Mouse (Mus musculus): Measurements from ENCODE around the gene Prkaca.

DNA sequence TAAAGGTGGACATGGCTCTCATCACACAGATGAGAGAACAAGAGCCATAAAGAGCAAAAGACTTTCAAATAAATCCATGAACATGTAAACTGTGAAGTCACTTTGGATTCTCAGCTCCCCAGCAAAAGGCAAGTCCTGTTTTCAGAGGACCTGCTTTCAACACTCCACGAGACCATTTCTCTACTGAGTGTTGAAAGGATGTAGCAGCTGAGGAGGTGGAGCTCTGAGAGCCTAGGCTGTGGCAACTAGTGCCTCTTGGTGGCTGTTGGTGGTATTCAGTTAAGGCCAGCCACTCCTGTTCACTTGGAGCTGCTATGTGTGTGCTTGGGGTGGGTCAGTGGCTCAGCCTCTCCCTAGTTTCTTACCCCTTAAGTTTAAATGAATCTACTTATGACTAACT is 16.0 kb upstream of the Prkaca start:
- TF ChIP-seq CTCF (IDR thresholded peaks at IDR 0.05; ENCODE audit: extremely low read depth, insufficient read depth, low read length) (0 out of 2 replicates have a peak, but pooled peaks have one; percentile 14), POLR2A (IDR thresholded peaks at IDR 0.05; ENCODE audit: extremely low read depth, insufficient read depth, low read length) (no peak)
